Mouse (Mus musculus) bone marrow, adult 2 months (tissue): ENCODE data around the gene Nsun5. TPM values are rescaled to one million over a fixed set of nuclear protein-coding genes. Genes with fewer than 3 reads are reported as not detected.
"Not testable (repeated sequence)": the region's sequence is repeated elsewhere in the genome, so short reads cannot be mapped to it uniquely, and the experiment has no call there.

Source experiments
- H3K27ac ChIP-seq: fragments of 200-500 bp; 2 replicates; pipeline ENCODE4 v1.5.1; 2012; ENCODE audit warnings: low read depth, mild to moderate bottlenecking, control low read depth, inconsistent platforms, low read length; ENCODE audit not compliant: control insufficient read depth, poor library complexity, insufficient read depth
- H3K4me1 ChIP-seq: fragments of 200-500 bp; 2 replicates; pipeline ENCODE4 v1.6.1; 2011; ENCODE audit warnings: low read length; ENCODE audit not compliant: control insufficient read depth, insufficient read depth
- H3K4me3 ChIP-seq: fragments of 200-500 bp; replicated peaks from 2 replicates; pipeline ENCODE3; 2011; ENCODE audit warnings: mild to moderate bottlenecking, low read depth, low read length, control low read depth; ENCODE audit not compliant: control insufficient read depth
- CTCF ChIP-seq: fragments of 200-500 bp; IDR thresholded peaks from 2 replicates; pipeline ENCODE4 v1.5.1; 2011; ENCODE audit warnings: low read length, control low read depth; ENCODE audit not compliant: control insufficient read depth, insufficient read depth
- POLR2A ChIP-seq: fragments of 200-500 bp; IDR thresholded peaks from 2 replicates; pipeline ENCODE4 v1.6.1; 2011; ENCODE audit warnings: low read depth, mild to moderate bottlenecking, control low read depth, low read length, borderline replicate concordance; ENCODE audit not compliant: control insufficient read depth
- WGBS: fragments of 180-500 bp; shearing (Covaris S2); methylation state at CpG from one replicate; pipeline ENCODE4 v1.1.7; 2018; 5-methylcytosine and 5-hydroxymethylcytosine counted together
- polyA plus RNA-seq: library from polyadenylated mRNA; stranded (reverse); fragments of >200 nt; gene quantifications from 2 replicates; pipeline ENCODE4 v1.2.4, GENCODE M21; 2011; ENCODE audit warnings: low replicate concordance; ENCODE audit not compliant: missing spikeins, insufficient read depth, insufficient read length

Nsun5 gene
- polyA plus RNA-seq, 1 experiment = 12.8 TPM

- TF ChIP-seq POLR2A (no peak), CTCF (no peak)
- Histone ChIP-seq H3K27ac (no peak overlapping the region), H3K4me3 (no peak overlapping the region), H3K4me1 (no peaks in the 10 kb centered on the region)
- WGBS = 83% methylated on average over 2 of the region's 2 CpGs
Observed at GRCm38 (mm10) chr5:135359772-135360171, 10.0 kb upstream of the Nsun5 start.

GRCm38 (mm10) chr5:135362572-135362971, 7.2 kb upstream of the Nsun5 start:
- Histone ChIP-seq H3K4me1 (no peaks in the 10 kb centered on the region), H3K27ac (no peak overlapping the region), H3K4me3 (no peak overlapping the region)
- 60% methylated on average over 3 of the region's 3 CpGs for WGBS
- TF ChIP-seq CTCF (no peak), POLR2A (no peak)

- WGBS = 31% methylated on average over 12 of the region's 12 CpGs
- H3K4me3 ChIP-seq = no peak overlapping the region
Observed at GRCm38 (mm10) chr5:135363540-135363939, 6.2 kb upstream of the Nsun5 start.

GRCm38 (mm10) chr5:135367841-135368240, 1.9 kb upstream of the Nsun5 start:
- H3K4me1 ChIP-seq = no peaks in the 10 kb centered on the region; the same call in 1 of the 2 replicates
- H3K27ac ChIP-seq = no peak overlapping the region
- 51% methylated on average over 6 of the region's 6 CpGs for WGBS
- H3K4me3 ChIP-seq = no peak overlapping the region
- TF ChIP-seq CTCF (no peak), POLR2A (no peak)

More at GRCm38 (mm10) chr5:135363540-135363939, 6.2 kb upstream of the Nsun5 start:
- TF ChIP-seq CTCF = peak; percentile 62
- no peak for TF ChIP-seq POLR2A
- no peak overlapping the region for H3K27ac ChIP-seq
- no peaks in the 10 kb centered on the region; the same call in 1 of the 2 replicates for H3K4me1 ChIP-seq

- no peak overlapping the region for H3K27ac ChIP-seq
- TF ChIP-seq CTCF (no peak), POLR2A (no peak)
- H3K4me3 ChIP-seq = no peak overlapping the region
- WGBS = 71% methylated on average over 6 of the region's 6 CpGs
- no peaks in the 10 kb centered on the region; the same call in 1 of the 2 replicates for H3K4me1 ChIP-seq
Observed at GRCm38 (mm10) chr5:135368312-135368711, 1.4 kb upstream of the Nsun5 start.

GRCm38 (mm10) chr5:135369196-135369595, 557 bp upstream of the Nsun5 start:
- not testable (repeated sequence) for H3K4me1 ChIP-seq, H3K27ac ChIP-seq
- H3K4me3 ChIP-seq = peak overlapping the region; percentile 2
- 62% methylated on average over 9 of the region's 9 CpGs for WGBS

GRCm38 (mm10) chr5:135371195-135371594, 1.4 kb downstream of the Nsun5 start:
- TF ChIP-seq POLR2A (no peak), CTCF (no peak)
- Histone ChIP-seq H3K4me3 (no peak overlapping the region), H3K27ac (no peak overlapping the region), H3K4me1 (no peaks in the 10 kb centered on the region; the same call in 1 of the 2 replicates)
- WGBS = 91% methylated on average over 13 of the region's 13 CpGs

GRCm38 (mm10) chr5:135373601-135374000, 3.8 kb downstream of the Nsun5 start:
- Histone ChIP-seq H3K4me1 (no peaks in the 10 kb centered on the region), H3K27ac (no peak overlapping the region), H3K4me3 (no peak overlapping the region)
- no peak for TF ChIP-seq POLR2A
- no peak for TF ChIP-seq CTCF
- 91% methylated on average over 5 of the region's 5 CpGs for WGBS

GRCm38 (mm10) chr5:135375167-135375566, 5.4 kb downstream of the Nsun5 start:
- Histone ChIP-seq H3K27ac (no peak overlapping the region), H3K4me3 (no peak overlapping the region), H3K4me1 (no peaks in the 10 kb centered on the region)
- WGBS = 46% methylated on average over 8 of the region's 8 CpGs
- TF ChIP-seq POLR2A = no peak
- no peak for TF ChIP-seq CTCF
